Mouse (Mus musculus): ENCODE measurements at regions not wholly inside any gene's neighbourhood (a gene's known extent, or its start where the extent isn't known, plus 50 kb on each side); places are given as distances from the start of the nearest gene placed in this dataset.

GRCm38 (mm10) chr17:87501098-87501497 lies 54.4 kb upstream of the Calm2 start:
- 0 out of 2 replicates have a peak, but pooled peaks cover 2% of the 10 kb centered on the region for H3K27me3 ChIP-seq (ENCODE audit: control insufficient read depth, insufficient read depth, low read length)

GRCm38 (mm10) chr17:87501687-87502387 lies 55.1 kb upstream of the Calm2 start:
- H3K4me1 ChIP-seq (ENCODE audit: control insufficient read depth, insufficient read depth, low read length): peaks cover 12% of the 10 kb centered on the region
- H3K4me2 ChIP-seq (ENCODE audit: low read depth, low read length): no peak overlapping the region
- no peak overlapping the region for H3K9ac ChIP-seq (ENCODE audit: low read length)
- no peaks in the 10 kb centered on the region for H3K36me3 ChIP-seq (ENCODE audit: control insufficient read depth, insufficient read depth)
- no peaks in the 10 kb centered on the region for H3K9me3 ChIP-seq (replicated peaks; ENCODE audit: control insufficient read depth, low read length)
- H3K4me3 ChIP-seq (ENCODE audit: low read length): no peak overlapping the region
- 0 out of 2 replicates have a peak overlapping the region, but pooled peaks have one; percentile 0 for H3K27ac ChIP-seq (ENCODE audit: low read length)
- ATAC-seq (replicated peaks; ENCODE audit: extremely low read depth, insufficient read depth, low FRiP score): peak; percentile 24; the same call in 1 of the 2 replicates
- H3K27me3 ChIP-seq (ENCODE audit: control insufficient read depth, insufficient read depth, low read length): 0 out of 2 replicates have a peak, but pooled peaks cover 2% of the 10 kb centered on the region
- 31% methylated on average over 10 of the region's 10 CpGs for WGBS

More at GRCm38 (mm10) chr17:87501098-87501497, 54.4 kb upstream of the Calm2 start:
- no peaks in the 10 kb centered on the region for H3K36me3 ChIP-seq (ENCODE audit: control insufficient read depth, insufficient read depth)
- 73% methylated on average over 2 of the region's 2 CpGs for WGBS
- peak; percentile 38; the same call in 1 of the 2 replicates for ATAC-seq (replicated peaks; ENCODE audit: extremely low read depth, insufficient read depth, low FRiP score)
- H3K4me2 ChIP-seq (ENCODE audit: low read depth, low read length): no peak overlapping the region
- no peak overlapping the region for H3K4me3 ChIP-seq (ENCODE audit: low read length)
- H3K4me1 ChIP-seq (ENCODE audit: control insufficient read depth, insufficient read depth, low read length): peaks cover 12% of the 10 kb centered on the region
- no peaks in the 10 kb centered on the region for H3K9me3 ChIP-seq (replicated peaks; ENCODE audit: control insufficient read depth, low read length)
- no peak overlapping the region for H3K27ac ChIP-seq (ENCODE audit: low read length)
- H3K9ac ChIP-seq (ENCODE audit: low read length): no peak overlapping the region

GRCm38 (mm10) chr17:87502388-87503369 lies 55.9 kb upstream of the Calm2 start:
- Histone ChIP-seq H3K4me1 (ENCODE audit: control insufficient read depth, insufficient read depth, low read length) (peaks cover 12% of the 10 kb centered on the region), H3K27ac (ENCODE audit: low read length) (0 out of 2 replicates have a peak overlapping the region, but pooled peaks have one; percentile 0), H3K9me3 (replicated peaks; ENCODE audit: control insufficient read depth, low read length) (no peaks in the 10 kb centered on the region), H3K9ac (ENCODE audit: low read length) (no peak overlapping the region), H3K36me3 (ENCODE audit: control insufficient read depth, insufficient read depth) (no peaks in the 10 kb centered on the region), H3K4me3 (ENCODE audit: low read length) (no peak overlapping the region), H3K27me3 (ENCODE audit: control insufficient read depth, insufficient read depth, low read length) (0 out of 2 replicates have a peak, but pooled peaks cover 2% of the 10 kb centered on the region), H3K4me2 (ENCODE audit: low read depth, low read length) (peak overlapping the region; percentile 1; the same call in 1 of the 2 replicates)
- no peak for ATAC-seq (replicated peaks; ENCODE audit: extremely low read depth, insufficient read depth, low FRiP score)
- 19% methylated on average over 14 of the region's 14 CpGs for WGBS

- H3K9me3 ChIP-seq (replicated peaks; ENCODE audit: control insufficient read depth, low read length): no peaks in the 10 kb centered on the region
- 0 out of 2 replicates have a peak, but pooled peaks cover 2% of the 10 kb centered on the region for H3K27me3 ChIP-seq (ENCODE audit: control insufficient read depth, insufficient read depth, low read length)
- H3K9ac ChIP-seq (ENCODE audit: low read length): no peak overlapping the region
- peaks cover 12% of the 10 kb centered on the region for H3K4me1 ChIP-seq (ENCODE audit: control insufficient read depth, insufficient read depth, low read length)
- WGBS: 74% methylated on average over 5 of the region's 5 CpGs
- H3K36me3 ChIP-seq (ENCODE audit: control insufficient read depth, insufficient read depth): no peaks in the 10 kb centered on the region
- ATAC-seq (replicated peaks; ENCODE audit: extremely low read depth, insufficient read depth, low FRiP score): no peak
- H3K27ac ChIP-seq (ENCODE audit: low read length): no peak overlapping the region
- H3K4me2 ChIP-seq (ENCODE audit: low read depth, low read length): no peak overlapping the region
- H3K4me3 ChIP-seq (ENCODE audit: low read length): no peak overlapping the region
Measured at GRCm38 (mm10) chr17:87503491-87503890, 56.8 kb upstream of the Calm2 start.

GRCm38 (mm10) chr17:87504960-87505681 lies 58.4 kb upstream of the Calm2 start:
- no peak overlapping the region for H3K4me3 ChIP-seq (ENCODE audit: low read length)
- H3K36me3 ChIP-seq (ENCODE audit: control insufficient read depth, insufficient read depth): no peaks in the 10 kb centered on the region
- H3K9me3 ChIP-seq (replicated peaks; ENCODE audit: control insufficient read depth, low read length): no peaks in the 10 kb centered on the region
- 0 out of 2 replicates have a peak, but pooled peaks cover 2% of the 10 kb centered on the region for H3K27me3 ChIP-seq (ENCODE audit: control insufficient read depth, insufficient read depth, low read length)
- H3K27ac ChIP-seq (ENCODE audit: low read length): no peak overlapping the region
- 58% methylated on average over 5 of the region's 5 CpGs for WGBS
- no peak overlapping the region for H3K4me2 ChIP-seq (ENCODE audit: low read depth, low read length)
- H3K4me1 ChIP-seq (ENCODE audit: control insufficient read depth, insufficient read depth, low read length): peaks cover 12% of the 10 kb centered on the region
- no peak overlapping the region for H3K9ac ChIP-seq (ENCODE audit: low read length)
- no peak for ATAC-seq (replicated peaks; ENCODE audit: extremely low read depth, insufficient read depth, low FRiP score)

GRCm38 (mm10) chr17:87507848-87508247 lies 61.1 kb upstream of the Calm2 start:
- H3K9ac ChIP-seq (ENCODE audit: low read length): no peak overlapping the region
- no peak for ATAC-seq (replicated peaks; ENCODE audit: extremely low read depth, insufficient read depth, low FRiP score)
- 47% methylated on average over 8 of the region's 8 CpGs for WGBS

GRCm38 (mm10) chr17:87508582-87509253 lies 62.0 kb upstream of the Calm2 start:
- 69% methylated on average over 16 of the region's 16 CpGs for WGBS

More at GRCm38 (mm10) chr17:87507848-87508247, 61.1 kb upstream of the Calm2 start:
- Histone ChIP-seq H3K4me1 (ENCODE audit: control insufficient read depth, insufficient read depth, low read length) (peaks cover 2% of the 10 kb centered on the region; the same call in 1 of the 2 replicates), H3K4me2 (ENCODE audit: low read depth, low read length) (no peak overlapping the region), H3K36me3 (ENCODE audit: control insufficient read depth, insufficient read depth) (no peaks in the 10 kb centered on the region), H3K27me3 (ENCODE audit: control insufficient read depth, insufficient read depth, low read length) (no peaks in the 10 kb centered on the region), H3K4me3 (ENCODE audit: low read length) (no peak overlapping the region), H3K9me3 (replicated peaks; ENCODE audit: control insufficient read depth, low read length) (no peaks in the 10 kb centered on the region), H3K27ac (ENCODE audit: low read length) (no peak overlapping the region)

GRCm38 (mm10) chr17:87512000-87512611 lies 65.4 kb upstream of the Calm2 start:
- Histone ChIP-seq H3K27me3 (ENCODE audit: control insufficient read depth, insufficient read depth, low read length) (no peaks in the 10 kb centered on the region), H3K4me1 (ENCODE audit: control insufficient read depth, insufficient read depth, low read length) (peaks cover 8% of the 10 kb centered on the region), H3K4me3 (ENCODE audit: low read length) (no peak overlapping the region), H3K9ac (ENCODE audit: low read length) (no peak overlapping the region), H3K9me3 (replicated peaks; ENCODE audit: control insufficient read depth, low read length) (no peaks in the 10 kb centered on the region), H3K36me3 (ENCODE audit: control insufficient read depth, insufficient read depth) (no peaks in the 10 kb centered on the region), H3K27ac (ENCODE audit: low read length) (no peak overlapping the region), H3K4me2 (ENCODE audit: low read depth, low read length) (no peak overlapping the region)
- ATAC-seq (replicated peaks; ENCODE audit: extremely low read depth, insufficient read depth, low FRiP score): no peak
- WGBS: 65% methylated on average over 9 of the region's 9 CpGs

More at GRCm38 (mm10) chr17:87508582-87509253, 62.0 kb upstream of the Calm2 start:
- ATAC-seq (replicated peaks; ENCODE audit: extremely low read depth, insufficient read depth, low FRiP score): no peak
- H3K36me3 ChIP-seq (ENCODE audit: control insufficient read depth, insufficient read depth): no peaks in the 10 kb centered on the region
- no peak overlapping the region for H3K4me2 ChIP-seq (ENCODE audit: low read depth, low read length)
- peaks cover 3% of the 10 kb centered on the region for H3K4me1 ChIP-seq (ENCODE audit: control insufficient read depth, insufficient read depth, low read length)
- no peaks in the 10 kb centered on the region for H3K27me3 ChIP-seq (ENCODE audit: control insufficient read depth, insufficient read depth, low read length)
- H3K27ac ChIP-seq (ENCODE audit: low read length): no peak overlapping the region
- H3K9ac ChIP-seq (ENCODE audit: low read length): no peak overlapping the region
- H3K4me3 ChIP-seq (ENCODE audit: low read length): no peak overlapping the region
- H3K9me3 ChIP-seq (replicated peaks; ENCODE audit: control insufficient read depth, low read length): no peaks in the 10 kb centered on the region

Data from heart, embryonic 16.5 days (tissue).